Mouse (Mus musculus) G1E-ER4 (cell line): ENCODE results near the gene 1700001K19Rik. TPM values are rescaled to one million over a fixed set of nuclear protein-coding genes. Genes with fewer than 3 reads are reported as not detected.

Experiments used
- GATA1 ChIP-seq: IDR thresholded peaks from one replicate; pipeline ENCODE4 v1.8.0; 2012; ENCODE audit warnings: low read length, inconsistent platforms
- polyA plus RNA-seq: library from polyadenylated mRNA; stranded (reverse); fragments of >175 nt; gene quantifications from 2 replicates; pipeline ENCODE4 v1.2.3, GENCODE M21; 2012

Gene 1700001K19Rik
- polyA plus RNA-seq, 1 experiment = not detected

DNA sequence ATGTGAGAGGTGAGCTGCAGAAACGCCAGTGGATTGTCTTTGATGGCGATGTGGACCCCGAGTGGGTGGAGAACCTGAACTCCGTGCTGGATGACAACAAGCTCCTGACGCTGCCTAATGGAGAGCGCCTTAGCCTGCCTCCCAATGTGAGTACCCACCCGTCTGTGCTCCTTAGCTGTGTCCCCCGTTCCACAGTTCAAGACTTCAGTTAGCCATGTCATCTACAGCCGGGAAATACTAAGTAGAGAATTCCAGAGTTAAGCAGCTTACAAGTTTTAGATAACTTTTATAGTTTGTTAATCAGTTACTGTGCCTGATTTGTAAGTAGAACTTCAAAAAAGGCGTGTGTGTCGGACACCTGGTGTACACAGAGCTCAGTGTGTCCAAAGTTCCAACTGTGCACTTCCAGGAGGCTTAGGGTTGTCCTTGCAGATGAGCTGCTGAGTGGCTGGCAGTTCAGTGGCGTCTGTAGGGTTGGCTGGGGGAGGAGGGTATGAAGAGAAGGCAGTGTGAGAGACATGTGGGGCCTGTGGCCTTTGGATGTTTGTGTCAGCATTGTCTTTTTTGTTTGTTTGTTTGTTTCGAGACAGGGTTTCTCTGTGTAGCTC is 44.8 kb downstream of the 1700001K19Rik start:
- no peak for TF ChIP-seq GATA1

- TF ChIP-seq GATA1 = no peak
Measured at GRCm38 (mm10) chr12:110636293-110636692, 46.1 kb downstream of the 1700001K19Rik start.

DNA sequence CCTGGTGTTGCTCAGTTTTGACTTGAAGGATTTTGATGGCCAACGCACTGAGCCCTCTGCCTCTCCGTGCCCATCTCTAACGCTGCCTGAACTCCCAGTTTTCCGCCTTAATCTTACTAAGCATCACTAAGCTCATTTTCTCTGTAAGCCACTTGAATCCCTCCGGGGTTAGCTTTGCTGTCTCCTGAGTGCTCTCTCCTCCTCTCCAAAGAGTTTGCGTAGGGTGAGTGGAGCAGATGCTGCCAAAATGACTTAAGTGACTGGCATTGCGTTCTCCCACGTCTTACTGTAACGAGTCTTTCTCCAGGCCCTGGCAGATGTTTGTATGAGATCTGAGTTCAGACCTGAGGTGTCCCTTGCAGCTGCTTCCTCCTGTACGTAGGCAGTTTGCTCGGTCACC is 52.4 kb downstream of the 1700001K19Rik start:
- no peak for TF ChIP-seq GATA1

Other genes starting within 250 kb of the 1700001K19Rik start
- 24.6 and 25.2 TPM in 2 replicates for gene Ppp2r5c, start 235.5 kb downstream of the 1700001K19Rik start, polyA plus RNA-seq
- gene Dync1h1, start 81.2 kb downstream of the 1700001K19Rik start, polyA plus RNA-seq = 245 and 256 TPM in 2 replicates
- gene Hsp90aa1, start 20.1 kb upstream of the 1700001K19Rik start, polyA plus RNA-seq = 185 and 402 TPM in 2 replicates
- 11.6 and 29.7 TPM in 2 replicates for gene Wdr20, start 55.3 kb upstream of the 1700001K19Rik start, polyA plus RNA-seq
- 0.19 and 0.25 TPM in 2 replicates for gene Mok, start 158.3 kb upstream of the 1700001K19Rik start, polyA plus RNA-seq
- gene Zfp839, start 167.6 kb upstream of the 1700001K19Rik start, polyA plus RNA-seq = 7.4 and 7.8 TPM in 2 replicates
- 7.9 and 21.1 TPM in 2 replicates for gene Cinp, start 206.5 kb upstream of the 1700001K19Rik start, polyA plus RNA-seq
- 3.1 and 3.3 TPM in 2 replicates for gene Tecpr2, start 206.6 kb upstream of the 1700001K19Rik start, polyA plus RNA-seq